Mouse (Mus musculus) brown adipose tissue, adult 24 weeks (tissue): ENCODE measurements around the gene Amy2a1. TPM values are rescaled to one million over a fixed set of nuclear protein-coding genes. Genes with fewer than 3 reads are reported as not detected.
"Not testable (repeated sequence)": the region's sequence is repeated elsewhere in the genome, so short reads cannot be mapped to it uniquely, and the experiment has no call there.

Experiments used
- H3K27ac ChIP-seq: fragments of 200-500 bp; replicated peaks from 2 replicates; pipeline ENCODE4 v1.5.1; 2012; ENCODE audit warnings: low read depth, mild to moderate bottlenecking, low read length
- H3K4me1 ChIP-seq: fragments of 200-500 bp; 2 replicates; pipeline ENCODE4 v1.6.1; 2012; ENCODE audit warnings: low read length, mixed read lengths; ENCODE audit not compliant: control insufficient read depth, insufficient read depth, insufficient read length
- H3K4me3 ChIP-seq: fragments of 200-500 bp; 2 replicates; pipeline ENCODE4 v1.5.1; 2012; ENCODE audit warnings: low read depth, mild to moderate bottlenecking, low read length, moderate library complexity; ENCODE audit not compliant: insufficient read depth
- polyA plus RNA-seq: library from polyadenylated mRNA; stranded (reverse); fragments of >200 nt; gene quantifications from 2 replicates; pipeline ENCODE4 v1.2.4, GENCODE M21; 2012; ENCODE audit not compliant: missing spikeins, insufficient read depth, insufficient read length

The Amy2a1 gene
- polyA plus RNA-seq, result not detected in 2 replicates

DNA sequence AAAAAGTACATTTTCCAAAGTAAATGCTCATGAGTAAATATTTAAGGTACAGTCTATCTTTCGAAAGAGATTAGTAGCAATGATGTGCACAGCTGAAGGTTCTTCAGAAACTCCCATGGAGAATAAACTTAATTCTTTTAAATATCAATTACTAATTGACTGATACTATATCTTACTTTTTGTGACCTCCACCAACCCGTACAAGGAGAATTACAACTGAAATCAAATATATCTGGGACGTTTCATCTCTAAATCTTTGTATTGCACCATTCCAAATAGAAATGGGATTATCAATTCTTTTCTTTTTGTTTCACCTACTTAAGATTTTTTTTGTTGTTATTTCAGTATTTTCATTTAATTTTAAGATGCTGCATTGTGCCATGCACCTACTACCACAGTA is at the start of gene Amy2a1:
Gene Amy2a1 (minus strand): TSS at position 101 of the 400 bp plus-strand sequence.
- H3K27ac ChIP-seq, H3K4me1 ChIP-seq, H3K4me3 ChIP-seq: not testable (repeated sequence)

DNA sequence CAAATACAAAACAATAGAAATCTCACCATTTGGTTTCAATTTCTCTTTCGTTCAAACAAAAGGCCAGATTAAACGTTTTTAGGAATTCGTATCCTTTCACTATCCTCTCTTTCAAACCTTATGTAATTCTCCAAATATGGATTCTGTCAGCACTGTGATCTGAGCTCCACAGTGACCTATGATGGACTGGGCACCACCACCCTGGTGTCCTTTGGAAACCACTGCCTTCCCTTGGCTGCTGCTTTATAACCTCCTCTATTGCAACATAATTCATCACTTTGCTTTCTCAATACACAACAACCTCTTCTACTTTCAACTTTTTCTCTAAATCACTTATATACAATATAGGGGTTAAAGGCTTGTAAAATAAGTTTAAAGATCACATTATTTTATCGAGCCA is 42.4 kb upstream of the Amy2a1 start:
- Histone ChIP-seq H3K4me3 (no peak overlapping the region), H3K4me1 (no peaks in the 10 kb centered on the region), H3K27ac (no peak overlapping the region)

DNA sequence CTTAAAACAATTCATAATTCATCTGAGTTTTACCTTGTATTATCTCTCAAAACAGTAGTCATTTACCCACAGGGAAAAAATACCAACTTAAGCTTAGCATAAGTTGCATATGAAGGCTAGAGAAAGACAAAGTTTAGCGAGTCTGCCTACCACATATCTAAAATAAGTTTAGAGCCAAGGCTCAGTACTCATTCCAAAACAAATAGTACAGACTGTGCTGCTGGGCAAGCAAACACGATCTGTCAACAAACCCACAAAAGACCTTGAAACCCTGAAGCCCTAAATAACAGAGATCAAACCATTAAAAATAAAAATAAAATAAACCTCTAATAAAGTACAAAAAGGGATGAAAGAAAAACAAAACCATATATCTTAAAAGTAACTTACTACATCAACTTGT is 41.9 kb upstream of the Amy2a1 start:
- H3K4me3 ChIP-seq, result no peak overlapping the region
- H3K4me1 ChIP-seq, result no peaks in the 10 kb centered on the region
- H3K27ac ChIP-seq, result no peak overlapping the region

DNA sequence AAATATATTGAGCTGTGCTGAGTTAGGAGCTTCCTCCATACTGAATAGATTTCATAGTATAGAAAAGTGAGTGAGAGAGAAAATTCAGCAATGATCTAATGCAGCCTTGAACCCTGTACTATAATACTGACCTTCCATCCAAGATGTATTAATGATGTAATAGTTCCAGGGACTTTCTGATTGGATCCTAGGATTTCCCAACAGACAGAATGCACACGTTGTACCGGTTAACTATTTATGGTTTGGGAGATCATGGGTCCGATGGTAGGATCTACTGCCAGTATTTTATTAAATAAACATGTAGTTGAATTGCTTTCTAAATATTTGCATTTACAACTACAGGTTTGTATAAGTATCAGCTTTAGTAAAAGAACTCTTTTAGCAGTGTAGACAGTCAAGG is 39.9 kb upstream of the Amy2a1 start:
- Histone ChIP-seq H3K4me3 (no peak overlapping the region), H3K27ac (no peak overlapping the region), H3K4me1 (no peaks in the 10 kb centered on the region)

DNA sequence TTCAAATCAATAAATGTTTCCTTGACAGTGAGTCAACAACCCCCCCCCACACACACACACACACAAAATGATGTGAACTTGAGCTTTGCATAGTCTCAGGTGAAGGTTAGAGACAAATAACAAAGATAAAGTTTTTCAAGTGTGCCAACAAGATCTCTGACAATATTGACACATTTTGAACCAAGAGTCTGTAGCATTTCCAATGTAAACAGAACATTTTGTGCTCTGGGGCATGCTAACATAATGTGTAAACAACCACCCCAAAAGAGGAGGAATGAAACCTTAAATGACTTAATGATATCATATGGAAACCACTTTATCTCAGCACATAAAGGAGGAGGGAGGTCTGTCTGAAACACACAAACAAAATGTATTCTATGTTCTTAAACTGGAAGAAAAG is 7.5 kb upstream of the Amy2a1 start:
- H3K27ac ChIP-seq, result no peak overlapping the region
- H3K4me3 ChIP-seq, result no peak overlapping the region
- H3K4me1 ChIP-seq, result no peaks in the 10 kb centered on the region

Other genes with a start within 250 kb of the Amy2a1 start
- gene Amy2a4, start 241.0 kb downstream of the Amy2a1 start, polyA plus RNA-seq, result not detected in 2 replicates
- not detected in 2 replicates for gene Amy2a3, start 208.4 kb downstream of the Amy2a1 start, polyA plus RNA-seq
- gene Amy2a2, start 175.8 kb downstream of the Amy2a1 start, polyA plus RNA-seq, result not detected in 2 replicates
- 260 and 343 TPM in 2 replicates for gene Amy1, start 74.3 kb upstream of the Amy2a1 start, polyA plus RNA-seq
- 8.8 and 12.2 TPM in 2 replicates for gene Rnpc3, start 97.7 kb upstream of the Amy2a1 start, polyA plus RNA-seq